Mouse (Mus musculus) myocyte (in vitro differentiated cells): ENCODE data around the gene Stard13.

Experiments used
- MAX ChIP-seq: IDR thresholded peaks from one replicate; pipeline ENCODE4 v1.6.1; 2011; ENCODE audit warnings: low read depth, mild to moderate bottlenecking, control low read depth
- POLR2A ChIP-seq: IDR thresholded peaks from one replicate; pipeline ENCODE4 v1.6.1; 2011; ENCODE audit warnings: low read depth, mild to moderate bottlenecking, control low read depth, moderate library complexity; ENCODE audit not compliant: insufficient read length
- REST ChIP-seq: IDR thresholded peaks from one replicate; pipeline ENCODE4 v1.6.1; 2011; ENCODE audit warnings: mild to moderate bottlenecking, control low read depth, moderate library complexity; ENCODE audit not compliant: insufficient read depth, insufficient read length
- USF1 ChIP-seq: IDR thresholded peaks from one replicate; pipeline ENCODE4 v1.6.1; 2011; ENCODE audit warnings: low read depth, mild to moderate bottlenecking, control low read depth, moderate library complexity

GRCm38 (mm10) chr5:151248084-151248483, 14.4 kb upstream of the Stard13 start:
- TF ChIP-seq POLR2A (no peak), USF1 (no peak), REST (no peak), MAX (no peak)
